ENCODE assay signal across 9 mouse cellular contexts in genomic region chr14:77156222-77156910, GRCm38 (mm10). TPM values are rescaled to one million over a fixed set of nuclear protein-coding genes. Genes with fewer than 3 reads are reported as not detected.
DNase-seq lines count a peak whose midpoint lies in the region; ATAC-seq and TF ChIP-seq lines count a peak whose summit lies in the region.
"Had no signal": no experiment of that assay in that cellular context is flagged by ENCODE, and none has a peak within 500 bp of the region (broad histone marks: within the 10 kb centered on the region; RNA-seq: fewer than 3 reads in every experiment).

Enox1 (plus strand) TSS chr14:77156763.

- H3K4me3 ChIP-seq in kidney, embryonic 14.5 days (ENCODE audit: low read length), result peak within 1 kb of the TSS; percentile 80
- peak within 1 kb of the TSS; percentile 69 for H3K4me3 ChIP-seq in intestine, embryonic 16.5 days (ENCODE audit: low read length)
- peak within 1 kb of the TSS; percentile 83 for H3K4me3 ChIP-seq in limb, embryonic 13.5 days
- H3K4me3 ChIP-seq in neural tube, embryonic 11.5 days (ENCODE audit: low read depth, low read length), result peak within 1 kb of the TSS; percentile 82
- peak within 1 kb of the TSS; percentile 31 for H3K4me3 ChIP-seq in thymus, adult 2 months (ENCODE audit: control insufficient read depth, insufficient read depth, low read length)

- H3K9ac ChIP-seq in kidney, embryonic 14.5 days (ENCODE audit: low read depth, low read length), result peak within 1 kb of the TSS; percentile 74
- H3K9ac ChIP-seq in intestine, embryonic 16.5 days (ENCODE audit: low read depth, low read length), result peak within 1 kb of the TSS; percentile 74
- peak within 1 kb of the TSS; percentile 85 for H3K9ac ChIP-seq in limb, embryonic 13.5 days
- H3K9ac ChIP-seq in neural tube, embryonic 11.5 days (ENCODE audit: low read length), result peak within 1 kb of the TSS; percentile 86

- H3K9me3 ChIP-seq in kidney, embryonic 14.5 days (ENCODE audit: control insufficient read depth, low read length), result no peaks in the 10 kb centered on the region
- no peaks in the 10 kb centered on the region for H3K9me3 ChIP-seq in intestine, embryonic 16.5 days (ENCODE audit: control insufficient read depth, low read length)
- H3K9me3 ChIP-seq in limb, embryonic 13.5 days, result no peaks in the 10 kb centered on the region
- no peaks in the 10 kb centered on the region for H3K9me3 ChIP-seq in neural tube, embryonic 11.5 days (ENCODE audit: control insufficient read depth, low read length)

- H3K36me3 ChIP-seq in kidney, embryonic 14.5 days (ENCODE audit: control insufficient read depth, insufficient read depth, low read length), result no peaks in the 10 kb centered on the region
- no peaks in the 10 kb centered on the region for H3K36me3 ChIP-seq in intestine, embryonic 16.5 days (ENCODE audit: control insufficient read depth, insufficient read depth, low read length)
- no peaks in the 10 kb centered on the region for H3K36me3 ChIP-seq in limb, embryonic 13.5 days
- H3K36me3 ChIP-seq in neural tube, embryonic 11.5 days (ENCODE audit: control insufficient read depth, insufficient read depth, low read length), result no peaks in the 10 kb centered on the region
- no peaks in the 10 kb centered on the region for H3K36me3 ChIP-seq in thymus, adult 2 months (ENCODE audit: control insufficient read depth, insufficient read depth, low read length)

- intact Hi-C loops in gastrocnemius, postnatal 36 days (cut with DNase I), result loop anchor here (10.0 kb wide), 1 partner anchor 328 kb away; no protein-coding TSS in a partner anchor

- TF ChIP-seq CTCF in thymus, adult 2 months (IDR thresholded peaks at IDR 0.05; ENCODE audit: borderline replicate concordance, control insufficient read depth, extremely low read depth, insufficient read depth, low read length, poor library complexity), result no peak

- WGBS in kidney, embryonic 14.5 days, result 0% methylated on average over 73 of the region's 73 CpGs
- under 1% methylated on average over 72 of the region's 73 CpGs for WGBS in intestine, embryonic 16.5 days
- under 1% methylated on average over 73 of the region's 73 CpGs for WGBS in limb, embryonic 13.5 days
- WGBS in neural tube, embryonic 11.5 days, result under 1% methylated on average over 73 of the region's 73 CpGs
- 1% methylated on average over 72 of the region's 73 CpGs for WGBS in thymus, adult 2 months

- no peak for TF ChIP-seq POLR2A in thymus, adult 2 months (IDR thresholded peaks at IDR 0.05; ENCODE audit: control insufficient read depth, extremely low read depth, insufficient read depth, low read length, poor library complexity)

- H3K27me3 ChIP-seq in kidney, embryonic 14.5 days (ENCODE audit: control insufficient read depth, insufficient read depth, low read length), result peaks cover 11% of the 10 kb centered on the region
- H3K27me3 ChIP-seq in intestine, embryonic 16.5 days (replicated peaks; ENCODE audit: control insufficient read depth, insufficient read depth, low read length), result peaks cover 18% of the 10 kb centered on the region
- H3K27me3 ChIP-seq in limb, embryonic 13.5 days, result peaks cover 36% of the 10 kb centered on the region
- H3K27me3 ChIP-seq in neural tube, embryonic 11.5 days (ENCODE audit: control insufficient read depth, insufficient read depth, low read length), result no peaks in the 10 kb centered on the region
- H3K27me3 ChIP-seq in thymus, adult 2 months (ENCODE audit: control insufficient read depth, insufficient read depth, low read length), result peaks cover 10% of the 10 kb centered on the region; the same call in 1 of the 2 replicates
- H3K27me3 ChIP-seq: CH12.LX had no signal

- no peak within 1 kb of the TSS for H3K27ac ChIP-seq in kidney, embryonic 14.5 days (ENCODE audit: low read depth, low read length)
- peak within 1 kb of the TSS; percentile 43; the same call in 1 of the 2 replicates for H3K27ac ChIP-seq in intestine, embryonic 16.5 days (ENCODE audit: low read length)
- peak within 1 kb of the TSS; percentile 48; the same call in 1 of the 2 replicates for H3K27ac ChIP-seq in limb, embryonic 13.5 days
- H3K27ac ChIP-seq in neural tube, embryonic 11.5 days (ENCODE audit: low read depth, low read length), result peak within 1 kb of the TSS; percentile 89
- H3K27ac ChIP-seq in thymus, adult 2 months (ENCODE audit: control insufficient read depth, insufficient read depth, low read length), result no peak within 1 kb of the TSS

- H3K4me2 ChIP-seq in kidney, embryonic 14.5 days (replicated peaks; ENCODE audit: low read depth, low read length), result peak within 1 kb of the TSS; percentile 98
- H3K4me2 ChIP-seq in intestine, embryonic 16.5 days (ENCODE audit: low read depth, low read length), result peak within 1 kb of the TSS; percentile 99
- H3K4me2 ChIP-seq in limb, embryonic 13.5 days (replicated peaks), result peak within 1 kb of the TSS; percentile 98
- peak within 1 kb of the TSS; percentile 97 for H3K4me2 ChIP-seq in neural tube, embryonic 11.5 days (ENCODE audit: low read depth)

- peak; percentile 85 for ATAC-seq in kidney, embryonic 14.5 days (ENCODE audit: low FRiP score, low TSS enrichment)
- peak; percentile 83 for ATAC-seq in intestine, embryonic 16.5 days
- ATAC-seq in limb, embryonic 13.5 days (ENCODE audit: low FRiP score, low read depth), result peak; percentile 85
- peak; percentile 87 for ATAC-seq in neural tube, embryonic 11.5 days (ENCODE audit: insufficient read depth, low FRiP score, low TSS enrichment)

- DNase-seq in kidney, adult 11 months, result no peak
- DNase-seq in embryo, embryonic 11 days, result peak; percentile 95
- peak; percentile 37 to 43 for DNase-seq in gastrocnemius, postnatal 36 days
- DNase-seq in neural tube, embryonic 11.5 days (ENCODE audit: low spot score), result peak; percentile 94
- DNase-seq in thymus, adult 2 months, result peak; percentile 14

- H3K4me1 ChIP-seq in kidney, embryonic 14.5 days (ENCODE audit: control insufficient read depth, insufficient read depth, low read length), result no peaks in the 10 kb centered on the region; the same call in none of the 2 replicates
- peaks cover 11% of the 10 kb centered on the region; the same call in 1 of the 2 replicates for H3K4me1 ChIP-seq in intestine, embryonic 16.5 days (ENCODE audit: control insufficient read depth, insufficient read depth, low read length)
- peaks cover 27% of the 10 kb centered on the region for H3K4me1 ChIP-seq in limb, embryonic 13.5 days
- peaks cover 14% of the 10 kb centered on the region; the same call in 1 of the 2 replicates for H3K4me1 ChIP-seq in neural tube, embryonic 11.5 days (ENCODE audit: control insufficient read depth, insufficient read depth, low read length)
- H3K4me1 ChIP-seq in thymus, adult 2 months (replicated peaks; ENCODE audit: control insufficient read depth, insufficient read depth, low read length), result peaks cover 13% of the 10 kb centered on the region

RNA-seq across cellular contexts. Expression of gene Enox1, which starts in this region (rescaled TPM):
- 3.6 and 7.0 TPM in 2 replicates for polyA plus RNA-seq in kidney, embryonic 14.5 days (2014; fragmentation: Nextera tagmentation; extraction: Ambion mirVana)
- total RNA-seq in gastrocnemius, postnatal 36 days (2021), result under 1 TPM; 0.57 to 0.89 TPM
- polyA plus RNA-seq in intestine, embryonic 16.5 days (2015; fragmentation: Nextera tagmentation; extraction: Ambion mirVana), result 4.0 and 4.4 TPM in 2 replicates
- 18.9 and 19.7 TPM in 2 replicates for polyA plus RNA-seq in limb, embryonic 13.5 days (2015; fragmentation: Nextera tagmentation; extraction: Ambion mirVana)
- polyA plus RNA-seq in neural tube, embryonic 11.5 days (2014; fragmentation: Nextera tagmentation; extraction: Ambion mirVana), result 16.0 and 19.6 TPM in 2 replicates
- 0.38 TPM in 2 replicates for polyA plus RNA-seq in thymus, adult 2 months (2012; rRNA removed)
- total RNA-seq: CH12.LX had no signal

Comparison
In these comparisons a context has a peak if more than half of its experiments do, and no peak if none do; other contexts are left out.
1. Peak in DNase-seq in gastrocnemius, postnatal 36 days; RNA of the gene not detected or under 1 TPM.
2. Peak in DNase-seq and H3K4me3 ChIP-seq in thymus, adult 2 months; RNA of the gene not detected or under 1 TPM.
3. H3K27ac ChIP-seq: peak in intestine, embryonic 16.5 days (single experiment), limb, embryonic 13.5 days (single experiment) and neural tube, embryonic 11.5 days (single experiment); none in kidney, embryonic 14.5 days (single experiment) and thymus, adult 2 months (single experiment).
4. H3K4me3 ChIP-seq: peak in every context shown above with its lines; median percentile 83 in limb, embryonic 13.5 days; 82 in neural tube, embryonic 11.5 days; 80 in kidney, embryonic 14.5 days; 69 in intestine, embryonic 16.5 days; 31 in thymus, adult 2 months.
5. Peak in every context shown above with its lines, with median percentiles within 50 percentile points of each other: ATAC-seq, H3K4me2 ChIP-seq and H3K9ac ChIP-seq.